Mouse (Mus musculus) granulocyte monocyte progenitor cell, adult 5-6 weeks (primary cell): Measurements from ENCODE around the gene Supt5. TPM values are rescaled to one million over a fixed set of nuclear protein-coding genes. Genes with fewer than 3 reads are reported as not detected.
A peak's percentile ranks its signal among the peaks of the same experiment; 100 is the strongest.

Source experiments
- ATAC-seq: replicated peaks from 2 replicates; pipeline ENCODE4 v1.8.0; 2016; ENCODE audit warnings: mild to moderate bottlenecking, moderate TSS enrichment, inconsistent platforms; ENCODE audit not compliant: poor library complexity, severe bottlenecking
- total RNA-seq, 2 experiments: library from RNA; stranded (forward) in 1 of 2; stranded (reverse) in 1 of 2; fragments of 200-712, 200-1000 nt in 1 of 2; fragments of >200 nt in 1 of 2; fragmentation: Nextera tagmentation in 1 of 2; gene quantifications; 2 replicates each; pipeline ENCODE4 v1.2.3; 2014 to 2017

Supt5 gene
- total RNA-seq, 2 experiments from 2014 or later, result 64.1 to 81.1 TPM

- no peak for ATAC-seq
Measured at GRCm38 (mm10) chr7:28309737-28310136, 28.8 kb downstream of the Supt5 start.

- no peak for ATAC-seq
Measured at GRCm38 (mm10) chr7:28306216-28306615, 32.3 kb downstream of the Supt5 start.

GRCm38 (mm10) chr7:28305641-28306040 lies 32.9 kb downstream of the Supt5 start:
- ATAC-seq, result no peak

- peak; percentile 68 for ATAC-seq
Measured at GRCm38 (mm10) chr7:28301616-28302433, 36.7 kb downstream of the Supt5 start, which contains the start of gene Dll3. Gene Dll3, minus strand, starts transcription at chr7:28302238.

- peak; percentile 55 for ATAC-seq
Measured at GRCm38 (mm10) chr7:28298837-28299625, 39.5 kb downstream of the Supt5 start.

GRCm38 (mm10) chr7:28294481-28294880 lies 44.1 kb downstream of the Supt5 start:
- peak; percentile 58 for ATAC-seq

- no peak for ATAC-seq
Measured at GRCm38 (mm10) chr7:28290638-28291590, 47.6 kb downstream of the Supt5 start, which contains the start of gene Selenov. Gene Selenov, minus strand, starts transcription at chr7:28291186.

GRCm38 (mm10) chr7:28290165-28290564 lies 48.4 kb downstream of the Supt5 start:
- no peak for ATAC-seq

GRCm38 (mm10) chr7:28280630-28281029 lies 57.9 kb downstream of the Supt5 start:
- ATAC-seq, result no peak

GRCm38 (mm10) chr7:28278279-28278652 lies 60.3 kb downstream of the Supt5 start:
- no peak for ATAC-seq

- ATAC-seq, result peak; percentile 95
Measured at GRCm38 (mm10) chr7:28277615-28278278, 60.8 kb downstream of the Supt5 start, which contains the start of gene Eid2b. Gene Eid2b, plus strand, starts transcription at chr7:28277739.

GRCm38 (mm10) chr7:28277237-28277614 lies 61.3 kb downstream of the Supt5 start:
- no peak for ATAC-seq

- no peak for ATAC-seq
Measured at GRCm38 (mm10) chr7:28271761-28272160, 66.8 kb downstream of the Supt5 start.

GRCm38 (mm10) chr7:28269355-28269754 lies 69.2 kb downstream of the Supt5 start:
- no peak for ATAC-seq

GRCm38 (mm10) chr7:28268576-28268975 lies 70.0 kb downstream of the Supt5 start:
- no peak for ATAC-seq

GRCm38 (mm10) chr7:28268042-28268531 lies 70.5 kb downstream of the Supt5 start:
- peak; percentile 39 for ATAC-seq

GRCm38 (mm10) chr7:28267129-28268041 lies 71.2 kb downstream of the Supt5 start, which contains the start of gene Eid2:
Gene Eid2, plus strand, starts transcription at chr7:28267881.
- peak; percentile 63 for ATAC-seq

GRCm38 (mm10) chr7:28265391-28265790 lies 73.2 kb downstream of the Supt5 start:
- no peak for ATAC-seq
